Mouse (Mus musculus): ENCODE measurements around the gene Olfr901. TPM values are rescaled to one million over a fixed set of nuclear protein-coding genes. Genes with fewer than 3 reads are reported as not detected.

The Olfr901 gene
- polyA plus RNA-seq, 1 experiment from 2014 or later: not detected

Other genes with a start within 250 kb of the Olfr901 start
- not detected in 2 replicates for gene Olfr891, start 248.6 kb upstream of the Olfr901 start, polyA plus RNA-seq (2014; fragmentation: Nextera tagmentation; extraction: Ambion mirVana)
- not detected in 2 replicates for gene Olfr893, start 221.1 kb upstream of the Olfr901 start, polyA plus RNA-seq (2014; fragmentation: Nextera tagmentation; extraction: Ambion mirVana)
- gene Olfr894, start 211.4 kb upstream of the Olfr901 start, polyA plus RNA-seq (2014; fragmentation: Nextera tagmentation; extraction: Ambion mirVana): not detected in 2 replicates
- not detected in 2 replicates for gene Olfr143, start 176.7 kb upstream of the Olfr901 start, polyA plus RNA-seq (2014; fragmentation: Nextera tagmentation; extraction: Ambion mirVana)
- gene Olfr895, start 161.6 kb upstream of the Olfr901 start, polyA plus RNA-seq (2014; fragmentation: Nextera tagmentation; extraction: Ambion mirVana): not detected in 2 replicates
- not detected in 2 replicates for gene Olfr896-ps1, start 138.3 kb upstream of the Olfr901 start, polyA plus RNA-seq (2014; fragmentation: Nextera tagmentation; extraction: Ambion mirVana)
- gene Olfr25, start 100.4 kb upstream of the Olfr901 start, polyA plus RNA-seq (2014; fragmentation: Nextera tagmentation; extraction: Ambion mirVana): not detected in 2 replicates
- gene Olfr898, start 81.0 kb upstream of the Olfr901 start, polyA plus RNA-seq (2014; fragmentation: Nextera tagmentation; extraction: Ambion mirVana): not detected in 2 replicates
- gene Olfr250, start 62.6 kb upstream of the Olfr901 start, polyA plus RNA-seq (2014; fragmentation: Nextera tagmentation; extraction: Ambion mirVana): not detected in 2 replicates
- gene Olfr251, start 52.4 kb upstream of the Olfr901 start, polyA plus RNA-seq (2014; fragmentation: Nextera tagmentation; extraction: Ambion mirVana): not detected in 2 replicates
- not detected in 2 replicates for gene Olfr147, start 27.8 kb upstream of the Olfr901 start, polyA plus RNA-seq (2014; fragmentation: Nextera tagmentation; extraction: Ambion mirVana)
- not detected in 2 replicates for gene Olfr902, start 18.2 kb downstream of the Olfr901 start, polyA plus RNA-seq (2014; fragmentation: Nextera tagmentation; extraction: Ambion mirVana)
- not detected in 2 replicates for gene Olfr904, start 33.7 kb downstream of the Olfr901 start, polyA plus RNA-seq (2014; fragmentation: Nextera tagmentation; extraction: Ambion mirVana)
- not detected in 2 replicates for gene Olfr905, start 41.7 kb downstream of the Olfr901 start, polyA plus RNA-seq (2014; fragmentation: Nextera tagmentation; extraction: Ambion mirVana)
- gene Olfr906, start 57.6 kb downstream of the Olfr901 start, polyA plus RNA-seq (2014; fragmentation: Nextera tagmentation; extraction: Ambion mirVana): not detected in 2 replicates
- gene Olfr907, start 66.3 kb downstream of the Olfr901 start, polyA plus RNA-seq (2014; fragmentation: Nextera tagmentation; extraction: Ambion mirVana): not detected in 2 replicates
- gene Olfr911-ps1, start 92.1 kb downstream of the Olfr901 start, polyA plus RNA-seq (2014; fragmentation: Nextera tagmentation; extraction: Ambion mirVana): not detected in 2 replicates
- not detected in 2 replicates for gene Olfr910, start 108.4 kb downstream of the Olfr901 start, polyA plus RNA-seq (2014; fragmentation: Nextera tagmentation; extraction: Ambion mirVana)
- gene Olfr912, start 150.7 kb downstream of the Olfr901 start, polyA plus RNA-seq (2014; fragmentation: Nextera tagmentation; extraction: Ambion mirVana): not detected in 2 replicates
- not detected in 2 replicates for gene Olfr913, start 163.3 kb downstream of the Olfr901 start, polyA plus RNA-seq (2014; fragmentation: Nextera tagmentation; extraction: Ambion mirVana)
- not detected in 2 replicates for gene Olfr914, start 175.6 kb downstream of the Olfr901 start, polyA plus RNA-seq (2014; fragmentation: Nextera tagmentation; extraction: Ambion mirVana)
- gene Olfr916, start 230.4 kb downstream of the Olfr901 start, polyA plus RNA-seq (2014; fragmentation: Nextera tagmentation; extraction: Ambion mirVana): not detected in 2 replicates
- not detected in 2 replicates for gene Olfr917, start 236.4 kb downstream of the Olfr901 start, polyA plus RNA-seq (2014; fragmentation: Nextera tagmentation; extraction: Ambion mirVana)
- gene Olfr918, start 245.1 kb downstream of the Olfr901 start, polyA plus RNA-seq (2014; fragmentation: Nextera tagmentation; extraction: Ambion mirVana): not detected in 2 replicates